Comparison of ENCODE assay signal across 24 mouse cellular contexts in the genomic region with DNA sequence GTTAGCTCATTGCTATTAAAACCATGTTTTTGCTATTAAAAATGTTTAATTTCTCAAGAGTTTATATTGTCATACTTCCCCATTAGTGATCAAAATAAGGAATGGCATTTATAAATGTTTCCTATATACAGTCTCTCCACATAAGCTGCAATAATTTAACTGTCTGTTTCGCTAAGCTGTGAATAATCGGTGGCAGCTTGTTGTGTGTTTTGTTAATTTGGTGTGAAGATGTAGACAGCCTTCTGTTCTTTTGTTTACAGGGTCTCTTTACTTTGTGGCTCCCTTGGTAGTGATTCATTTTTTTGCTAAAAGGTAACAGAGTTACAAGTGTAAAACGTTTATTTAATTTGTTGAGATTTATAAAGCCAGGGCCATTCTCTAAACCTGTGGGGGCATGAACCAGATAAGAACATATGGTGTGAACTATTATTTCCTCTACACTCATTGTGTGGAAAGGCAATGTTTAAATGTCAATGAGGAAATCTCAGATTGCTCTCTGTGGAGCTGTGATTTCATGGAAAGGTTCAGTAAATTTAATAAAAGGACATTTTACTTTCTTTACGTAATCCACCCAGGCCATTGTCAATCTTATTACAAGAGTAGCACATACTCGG.
"Had no signal": no experiment of that assay in that cellular context is flagged by ENCODE, and none has a peak within 500 bp of the region (broad histone marks: within the 10 kb centered on the region; RNA-seq: fewer than 3 reads in every experiment).

No protein-coding gene starts in this region.

- H3K4me1 ChIP-seq: limb, embryonic 10.5 days; limb, embryonic 13.5 days; liver, embryonic 12.5 days; liver, embryonic 15.5 days; lung, embryonic 15.5 days; megakaryocyte, embryonic 14.5 days; midbrain, embryonic 10.5 days; midbrain, embryonic 13.5 days; stomach, embryonic 15.5 days had no signal

- H3K4me2 ChIP-seq: limb, embryonic 13.5 days; liver, embryonic 12.5 days; liver, embryonic 15.5 days; lung, embryonic 15.5 days; midbrain, embryonic 13.5 days; stomach, embryonic 15.5 days had no signal

- H3K36me3 ChIP-seq: limb, embryonic 10.5 days; limb, embryonic 13.5 days; liver, embryonic 12.5 days; liver, embryonic 15.5 days; lung, embryonic 15.5 days; midbrain, embryonic 10.5 days; midbrain, embryonic 13.5 days; stomach, embryonic 15.5 days had no signal

- DNase-seq: kidney, adult 2 months; kidney, postnatal 25 days; layer of hippocampus, adult 9-11 months; liver; lung, adult 18-20 months; lung, postnatal 10 days; lung, postnatal 36 days; retina, postnatal 1 day; right cerebral cortex, postnatal 25 days; spleen, adult 18-20 months; thymus, postnatal 25 days had no signal

- ATAC-seq: liver, embryonic 12.5 days; midbrain, embryonic 13.5 days; midbrain, embryonic 16.5 days had no signal

- H3K9ac ChIP-seq: limb, embryonic 13.5 days; liver, embryonic 12.5 days; liver, embryonic 15.5 days; lung, embryonic 15.5 days; midbrain, embryonic 13.5 days; stomach, embryonic 15.5 days had no signal

- H3K27me3 ChIP-seq: limb, embryonic 13.5 days; liver, embryonic 12.5 days; liver, embryonic 15.5 days; lung, embryonic 15.5 days; megakaryocyte, embryonic 14.5 days; midbrain, embryonic 13.5 days; stomach, embryonic 15.5 days had no signal

- H3K27ac ChIP-seq: kidney, postnatal 0 days; layer of hippocampus, adult 2 months; limb, embryonic 10.5 days; limb, embryonic 13.5 days; liver, embryonic 12.5 days; liver, embryonic 15.5 days; lung, embryonic 15.5 days; midbrain, embryonic 10.5 days; midbrain, embryonic 13.5 days; stomach, embryonic 15.5 days had no signal

- H3K9me3 ChIP-seq: limb, embryonic 10.5 days; limb, embryonic 13.5 days; liver, embryonic 12.5 days; liver, embryonic 15.5 days; lung, embryonic 15.5 days; megakaryocyte, embryonic 14.5 days; midbrain, embryonic 10.5 days; midbrain, embryonic 13.5 days; stomach, embryonic 15.5 days had no signal

- H3K4me3 ChIP-seq: layer of hippocampus, adult 2 months; limb, embryonic 10.5 days; limb, embryonic 13.5 days; liver, embryonic 12.5 days; liver, embryonic 15.5 days; lung, embryonic 15.5 days; megakaryocyte, embryonic 14.5 days; midbrain, embryonic 10.5 days; midbrain, embryonic 13.5 days; myocyte; stomach, embryonic 15.5 days had no signal
